Mouse (Mus musculus) hindbrain, embryonic 13.5 days (tissue): Measurements from ENCODE around the gene P2ry12. TPM values are rescaled to one million over a fixed set of nuclear protein-coding genes. Genes with fewer than 3 reads are reported as not detected.

Experiments
- ATAC-seq: fragments of 200-750 bp; cut with Nextera tagmentation; 2 replicates; pipeline ENCODE4 v1.8.0; 2017; ENCODE audit warnings: moderate TSS enrichment; ENCODE audit not compliant: low FRiP score
- H3K27ac ChIP-seq: fragments of 300-500 bp; sonication (generic); 2 replicates; pipeline ENCODE4 v1.5.1; 2015; ENCODE audit warnings: inconsistent platforms, mild to moderate bottlenecking, moderate library complexity
- H3K27me3 ChIP-seq: fragments of 300-500 bp; sonication (generic); 2 replicates; pipeline ENCODE4 v1.6.1; 2015; ENCODE audit warnings: mild to moderate bottlenecking, inconsistent platforms
- H3K36me3 ChIP-seq: fragments of 300-500 bp; sonication (generic); 2 replicates; pipeline ENCODE4 v1.6.1; 2015; ENCODE audit warnings: mild to moderate bottlenecking, inconsistent platforms
- H3K4me1 ChIP-seq: fragments of 300-500 bp; sonication (generic); replicated peaks from 2 replicates; pipeline ENCODE4 v1.6.1; 2015; ENCODE audit warnings: inconsistent platforms
- H3K4me2 ChIP-seq: fragments of 300-500 bp; sonication (generic); 2 replicates; pipeline ENCODE4 v1.6.1; 2015; ENCODE audit warnings: inconsistent platforms, mild to moderate bottlenecking, moderate library complexity
- H3K4me3 ChIP-seq: fragments of 300-500 bp; sonication (generic); 2 replicates; pipeline ENCODE4 v1.5.1; 2015; ENCODE audit warnings: mild to moderate bottlenecking, inconsistent platforms
- H3K9ac ChIP-seq: fragments of 300-500 bp; sonication (generic); 2 replicates; pipeline ENCODE4 v1.6.1; 2015; ENCODE audit warnings: mild to moderate bottlenecking, inconsistent platforms
- H3K9me3 ChIP-seq: fragments of 300-500 bp; sonication (generic); 2 replicates; pipeline ENCODE4 v1.6.1; 2016; ENCODE audit warnings: inconsistent platforms
- WGBS: fragments of 180-500 bp; shearing (Covaris S2); methylation state at CpG from one replicate; pipeline ENCODE4 v1.1.7; 2015; 5-methylcytosine and 5-hydroxymethylcytosine counted together
- polyA plus RNA-seq: library from polyadenylated mRNA; unstranded; fragments of >200 nt; fragmentation: Nextera tagmentation; extraction: Ambion mirVana; gene quantifications from 2 replicates; pipeline ENCODE4 v1.2.1, GENCODE M21; 2015

P2ry12 gene
- polyA plus RNA-seq, 1 experiment from 2014 or later: 10.9 TPM

- Histone ChIP-seq H3K4me1 (peaks cover 6% of the 10 kb centered on the region), H3K9ac (no peak overlapping the region), H3K27me3 (0 out of 2 replicates have a peak, but pooled peaks cover 2% of the 10 kb centered on the region), H3K4me3 (no peak overlapping the region), H3K4me2 (no peak overlapping the region), H3K36me3 (peaks cover 14% of the 10 kb centered on the region; the same call in 1 of the 2 replicates), H3K27ac (no peak overlapping the region), H3K9me3 (no peaks in the 10 kb centered on the region)
- ATAC-seq: no peak
- WGBS: 91% methylated on average over 3 of the region's 3 CpGs
These were observed 1.3 kb upstream of the P2ry12 start for GRCm38 (mm10) chr3:59263988-59264387.

- WGBS: 93% methylated on average over 2 of the region's 2 CpGs
- no peak overlapping the region for H3K9ac ChIP-seq
These were observed 746 bp upstream of the P2ry12 start for GRCm38 (mm10) chr3:59263417-59263816.

GRCm38 (mm10) chr3:59261709-59262472 is 780 bp downstream of the P2ry12 start:
- 16% methylated on average over 9 of the region's 9 CpGs for WGBS
- H3K9ac ChIP-seq: no peak overlapping the region
- H3K4me2 ChIP-seq: no peak overlapping the region

More at GRCm38 (mm10) chr3:59263417-59263816, 746 bp upstream of the P2ry12 start:
- H3K4me3 ChIP-seq: no peak overlapping the region
- H3K4me2 ChIP-seq: no peak overlapping the region
- H3K27me3 ChIP-seq: 0 out of 2 replicates have a peak, but pooled peaks cover 2% of the 10 kb centered on the region
- no peaks in the 10 kb centered on the region for H3K9me3 ChIP-seq
- H3K27ac ChIP-seq: no peak overlapping the region
- ATAC-seq: no peak
- peaks cover 11% of the 10 kb centered on the region; the same call in 1 of the 2 replicates for H3K36me3 ChIP-seq
- H3K4me1 ChIP-seq: peaks cover 6% of the 10 kb centered on the region

GRCm38 (mm10) chr3:59260745-59261144 is 1.9 kb downstream of the P2ry12 start:
- H3K36me3 ChIP-seq: peaks cover 6% of the 10 kb centered on the region; the same call in 1 of the 2 replicates
- no peak overlapping the region for H3K9ac ChIP-seq
- H3K27me3 ChIP-seq: 0 out of 2 replicates have a peak, but pooled peaks cover 2% of the 10 kb centered on the region
- WGBS: 63% methylated on average over 5 of the region's 5 CpGs
- H3K9me3 ChIP-seq: no peaks in the 10 kb centered on the region
- no peak overlapping the region for H3K4me2 ChIP-seq
- H3K4me3 ChIP-seq: no peak overlapping the region
- ATAC-seq: no peak
- H3K27ac ChIP-seq: no peak overlapping the region
- peaks cover 9% of the 10 kb centered on the region for H3K4me1 ChIP-seq

More at GRCm38 (mm10) chr3:59261709-59262472, 780 bp downstream of the P2ry12 start:
- no peak for ATAC-seq
- Histone ChIP-seq H3K27ac (no peak overlapping the region), H3K4me1 (peaks cover 9% of the 10 kb centered on the region), H3K4me3 (no peak overlapping the region), H3K9me3 (no peaks in the 10 kb centered on the region), H3K27me3 (0 out of 2 replicates have a peak, but pooled peaks cover 2% of the 10 kb centered on the region), H3K36me3 (peaks cover 6% of the 10 kb centered on the region; the same call in 1 of the 2 replicates)

- H3K9me3 ChIP-seq: no peaks in the 10 kb centered on the region
- peaks cover 3% of the 10 kb centered on the region; the same call in 1 of the 2 replicates for H3K36me3 ChIP-seq
- no peak overlapping the region for H3K4me3 ChIP-seq
- no peak for ATAC-seq
- H3K4me2 ChIP-seq: no peak overlapping the region
- no peaks in the 10 kb centered on the region for H3K27me3 ChIP-seq
- WGBS: 84% methylated on average over 20 of the region's 20 CpGs
- H3K4me1 ChIP-seq: peaks cover 8% of the 10 kb centered on the region
- H3K9ac ChIP-seq: no peak overlapping the region
- H3K27ac ChIP-seq: no peak overlapping the region
These were observed 4.7 kb downstream of the P2ry12 start for GRCm38 (mm10) chr3:59257740-59258664.

GRCm38 (mm10) chr3:59250454-59250853 is 12.2 kb downstream of the P2ry12 start:
- H3K4me2 ChIP-seq: no peak overlapping the region
- H3K9me3 ChIP-seq: no peaks in the 10 kb centered on the region
- no peaks in the 10 kb centered on the region for H3K27me3 ChIP-seq
- 91% methylated on average over 1 of the region's 1 CpGs for WGBS
- no peak overlapping the region for H3K9ac ChIP-seq
- peaks cover 3% of the 10 kb centered on the region; the same call in 1 of the 2 replicates for H3K36me3 ChIP-seq
- H3K4me1 ChIP-seq: no peaks in the 10 kb centered on the region
- no peak overlapping the region for H3K4me3 ChIP-seq
- H3K27ac ChIP-seq: no peak overlapping the region
- ATAC-seq: no peak

- no peak for ATAC-seq
- WGBS: 90% methylated on average over 6 of the region's 6 CpGs
- Histone ChIP-seq H3K9me3 (no peaks in the 10 kb centered on the region), H3K27ac (no peak overlapping the region), H3K4me3 (no peak overlapping the region), H3K4me2 (no peak overlapping the region), H3K36me3 (no peaks in the 10 kb centered on the region), H3K27me3 (no peaks in the 10 kb centered on the region), H3K9ac (no peak overlapping the region), H3K4me1 (no peaks in the 10 kb centered on the region)
These were observed 14.6 kb downstream of the P2ry12 start for GRCm38 (mm10) chr3:59248031-59248430.

GRCm38 (mm10) chr3:59243384-59243783 is 19.3 kb downstream of the P2ry12 start:
- no peak overlapping the region for H3K4me2 ChIP-seq
- H3K4me1 ChIP-seq: no peaks in the 10 kb centered on the region
- no peaks in the 10 kb centered on the region for H3K9me3 ChIP-seq
- WGBS: 85% methylated on average over 6 of the region's 6 CpGs
- no peaks in the 10 kb centered on the region for H3K36me3 ChIP-seq
- no peak overlapping the region for H3K9ac ChIP-seq
- no peaks in the 10 kb centered on the region for H3K27me3 ChIP-seq
- no peak overlapping the region for H3K27ac ChIP-seq
- ATAC-seq: no peak
- no peak overlapping the region for H3K4me3 ChIP-seq

GRCm38 (mm10) chr3:59234878-59235277 is 27.8 kb downstream of the P2ry12 start:
- H3K36me3 ChIP-seq: no peaks in the 10 kb centered on the region
- no peaks in the 10 kb centered on the region for H3K4me1 ChIP-seq
- no peak overlapping the region for H3K4me3 ChIP-seq
- no peak overlapping the region for H3K9ac ChIP-seq
- H3K27ac ChIP-seq: no peak overlapping the region
- no peaks in the 10 kb centered on the region for H3K27me3 ChIP-seq
- no peaks in the 10 kb centered on the region for H3K9me3 ChIP-seq
- WGBS: 69% methylated on average over 5 of the region's 5 CpGs
- H3K4me2 ChIP-seq: no peak overlapping the region
- no peak for ATAC-seq

- no peak overlapping the region for H3K4me2 ChIP-seq
- H3K27ac ChIP-seq: no peak overlapping the region
- WGBS: 73% methylated on average over 3 of the region's 3 CpGs
- no peak overlapping the region for H3K4me3 ChIP-seq
- no peaks in the 10 kb centered on the region for H3K36me3 ChIP-seq
- no peak for ATAC-seq
- H3K27me3 ChIP-seq: no peaks in the 10 kb centered on the region
- no peak overlapping the region for H3K9ac ChIP-seq
- no peaks in the 10 kb centered on the region for H3K9me3 ChIP-seq
- peaks cover 4% of the 10 kb centered on the region for H3K4me1 ChIP-seq
These were observed 31.8 kb downstream of the P2ry12 start for GRCm38 (mm10) chr3:59230912-59231311.

- Histone ChIP-seq H3K4me2 (no peak overlapping the region), H3K27ac (no peak overlapping the region), H3K27me3 (no peaks in the 10 kb centered on the region), H3K36me3 (no peaks in the 10 kb centered on the region), H3K9ac (no peak overlapping the region), H3K4me3 (no peak overlapping the region), H3K4me1 (peaks cover 4% of the 10 kb centered on the region), H3K9me3 (no peaks in the 10 kb centered on the region)
- no peak for ATAC-seq
- 54% methylated on average over 10 of the region's 10 CpGs for WGBS
These were observed 33.7 kb downstream of the P2ry12 start for GRCm38 (mm10) chr3:59228730-59229551.
